Mouse (Mus musculus): ENCODE measurements around the gene Mum1l1. TPM values are rescaled to one million over a fixed set of nuclear protein-coding genes. Genes with fewer than 3 reads are reported as not detected.
"Not testable (repeated sequence)": the region's sequence is repeated elsewhere in the genome, so short reads cannot be mapped to it uniquely, and the experiment has no call there.

Gene Mum1l1
- 7.3 and 10.2 TPM in 2 replicates for polyA plus RNA-seq (2014; fragmentation: Nextera tagmentation; extraction: Ambion mirVana)

DNA sequence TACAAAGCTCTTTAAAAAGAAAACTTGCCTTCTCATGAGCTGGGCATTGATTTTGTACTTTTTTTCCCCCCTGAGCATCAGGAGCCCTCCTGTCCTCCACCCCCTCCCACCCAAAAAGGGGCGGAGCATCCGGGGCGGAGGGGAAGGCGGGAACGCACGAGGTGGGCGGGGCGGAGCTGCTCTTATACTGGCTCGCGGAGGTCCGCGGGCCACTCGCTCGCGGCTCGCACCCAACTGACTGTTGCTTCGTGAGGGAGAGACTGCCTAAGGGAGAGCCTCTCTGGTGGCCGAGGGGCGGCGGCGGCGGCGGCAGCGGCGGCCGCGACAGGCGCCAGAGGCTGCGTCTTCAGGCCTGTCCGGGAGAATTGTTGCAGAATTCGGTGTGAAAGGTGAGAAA is at the start of gene Mum1l1:
TSS of gene Mum1l1 (plus strand) at position 214 of the 397 bp plus-strand sequence.
- peak within 1 kb of the TSS; percentile 40 for H3K4me3 ChIP-seq (replicated peaks; ENCODE audit: low read depth, low read length)
- 20% methylated on average over 30 of the region's 31 CpGs for WGBS
- H3K27ac ChIP-seq (replicated peaks; ENCODE audit: low read depth, low read length) = no peak within 1 kb of the TSS
- ATAC-seq (ENCODE audit: low FRiP score, low TSS enrichment) = peak; percentile 83
- H3K36me3 ChIP-seq (ENCODE audit: control insufficient read depth, insufficient read depth, low read length) = no peaks in the 10 kb centered on the region
- H3K9ac ChIP-seq (replicated peaks; ENCODE audit: low read length) = no peak within 1 kb of the TSS; the same call in 1 of the 2 replicates
- no peaks in the 10 kb centered on the region for H3K4me1 ChIP-seq (ENCODE audit: control insufficient read depth, insufficient read depth, low read length)
- peak within 1 kb of the TSS; percentile 59 for H3K4me2 ChIP-seq (ENCODE audit: low read length)
- peak; percentile 74 for DNase-seq
- no peaks in the 10 kb centered on the region for H3K27me3 ChIP-seq (ENCODE audit: control insufficient read depth, insufficient read depth, low read length)
- no peaks in the 10 kb centered on the region for H3K9me3 ChIP-seq (ENCODE audit: control insufficient read depth, low read length)

DNA sequence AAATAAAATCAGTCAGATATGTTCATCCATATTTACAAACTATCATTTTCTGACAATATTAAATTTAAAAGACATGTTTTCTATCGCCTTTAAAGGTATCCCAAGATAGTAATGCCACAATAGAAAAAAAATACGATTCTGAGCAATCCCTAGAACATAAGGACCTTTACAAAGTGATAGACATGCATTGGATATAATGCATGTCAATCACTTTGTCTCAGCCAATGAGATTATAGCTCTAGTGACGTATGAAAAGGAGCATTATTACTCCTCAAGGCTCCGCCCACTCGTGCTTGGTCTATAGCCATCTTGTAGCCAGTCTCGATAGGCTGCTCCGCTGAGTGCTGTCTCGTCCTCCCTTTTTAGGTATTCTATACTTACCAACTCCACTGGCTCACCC is 30.9 kb upstream of the Mum1l1 start, which contains the start of gene 4933428M09Rik:
TSS of gene 4933428M09Rik (plus strand) at position 301 of the 400 bp plus-strand sequence.
- ATAC-seq (ENCODE audit: low FRiP score, low TSS enrichment) = no peak
- no peaks in the 10 kb centered on the region for H3K27me3 ChIP-seq (ENCODE audit: control insufficient read depth, insufficient read depth, low read length)

DNA sequence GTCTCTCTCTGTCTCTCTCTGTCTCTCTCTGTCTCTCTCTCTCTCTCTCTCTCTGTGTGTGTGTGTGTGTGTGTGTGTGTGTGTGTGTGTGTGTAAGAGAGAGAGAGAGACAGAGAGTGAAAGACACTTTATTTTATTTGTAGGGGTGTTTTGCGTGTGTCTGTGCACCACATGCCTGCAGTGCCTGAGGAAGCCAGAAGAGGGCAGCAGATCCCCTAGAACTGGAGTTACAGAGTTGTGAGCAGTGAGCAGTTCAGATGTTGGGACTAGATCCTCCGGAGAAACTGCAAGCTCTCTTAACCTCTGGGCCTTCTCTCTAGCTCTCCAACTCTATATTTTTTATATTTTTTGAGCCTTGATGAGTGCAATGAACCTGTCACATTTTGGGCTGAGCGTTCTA is 18.3 kb upstream of the Mum1l1 start:
- not testable (repeated sequence) for H3K4me3 ChIP-seq (replicated peaks; ENCODE audit: low read depth, low read length); H3K27ac ChIP-seq (replicated peaks; ENCODE audit: low read depth, low read length); H3K36me3 ChIP-seq (ENCODE audit: control insufficient read depth, insufficient read depth, low read length); H3K4me1 ChIP-seq (ENCODE audit: control insufficient read depth, insufficient read depth, low read length); H3K9ac ChIP-seq (replicated peaks; ENCODE audit: low read length); DNase-seq; ATAC-seq (ENCODE audit: low FRiP score, low TSS enrichment); H3K4me2 ChIP-seq (ENCODE audit: low read length); H3K27me3 ChIP-seq (ENCODE audit: control insufficient read depth, insufficient read depth, low read length); H3K9me3 ChIP-seq (ENCODE audit: control insufficient read depth, low read length)
- WGBS = 88% methylated on average over 3 of the region's 3 CpGs

More for the DNA sequence above, 30.9 kb upstream of the Mum1l1 start, which contains the start of gene 4933428M09Rik:
- WGBS = 91% methylated on average over 8 of the region's 8 CpGs
- no peaks in the 10 kb centered on the region for H3K36me3 ChIP-seq (ENCODE audit: control insufficient read depth, insufficient read depth, low read length)
- no peak within 1 kb of the TSS for H3K4me3 ChIP-seq (replicated peaks; ENCODE audit: low read depth, low read length)
- DNase-seq = no peak
- no peak within 1 kb of the TSS for H3K9ac ChIP-seq (replicated peaks; ENCODE audit: low read length)
- H3K9me3 ChIP-seq (ENCODE audit: control insufficient read depth, low read length) = no peaks in the 10 kb centered on the region
- no peak within 1 kb of the TSS for H3K27ac ChIP-seq (replicated peaks; ENCODE audit: low read depth, low read length)
- H3K4me1 ChIP-seq (ENCODE audit: control insufficient read depth, insufficient read depth, low read length) = no peaks in the 10 kb centered on the region
- H3K4me2 ChIP-seq (ENCODE audit: low read length) = no peak within 1 kb of the TSS

DNA sequence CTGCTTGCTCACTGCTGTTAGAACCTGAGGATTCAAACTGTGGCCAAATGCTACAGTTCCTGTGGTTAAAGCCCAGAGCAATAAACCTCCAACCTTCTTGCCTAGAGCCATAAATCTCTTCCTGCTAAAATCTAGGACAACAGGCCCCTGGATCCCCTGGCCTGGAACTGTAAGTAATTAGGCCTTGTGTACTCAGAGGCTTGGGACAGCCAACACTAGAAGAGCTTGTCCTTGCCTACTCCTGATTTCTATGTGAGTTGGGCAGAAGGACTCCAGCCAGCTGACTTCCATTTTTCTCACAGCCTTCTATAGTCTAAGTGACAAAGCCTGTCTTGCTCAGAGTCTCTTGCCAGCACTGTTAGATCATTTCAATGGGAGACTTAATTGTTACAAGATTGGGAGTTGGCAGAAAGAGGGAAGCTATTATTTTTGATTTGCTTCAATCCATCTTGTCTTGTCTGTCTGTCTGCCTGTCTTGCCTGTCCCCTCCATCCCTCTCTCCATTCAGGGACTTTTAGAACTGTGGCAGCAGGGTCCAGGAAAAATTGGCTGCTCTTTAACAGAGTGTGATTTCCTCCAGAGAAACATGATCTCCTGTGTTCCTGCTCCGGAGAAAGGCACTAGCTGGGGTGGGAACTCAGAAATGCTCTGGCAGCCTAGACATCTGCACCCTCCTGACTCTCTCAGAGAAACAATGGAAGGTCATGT is 15.1 kb upstream of the Mum1l1 start:
- ATAC-seq (ENCODE audit: low FRiP score, low TSS enrichment) = no peak

DNA sequence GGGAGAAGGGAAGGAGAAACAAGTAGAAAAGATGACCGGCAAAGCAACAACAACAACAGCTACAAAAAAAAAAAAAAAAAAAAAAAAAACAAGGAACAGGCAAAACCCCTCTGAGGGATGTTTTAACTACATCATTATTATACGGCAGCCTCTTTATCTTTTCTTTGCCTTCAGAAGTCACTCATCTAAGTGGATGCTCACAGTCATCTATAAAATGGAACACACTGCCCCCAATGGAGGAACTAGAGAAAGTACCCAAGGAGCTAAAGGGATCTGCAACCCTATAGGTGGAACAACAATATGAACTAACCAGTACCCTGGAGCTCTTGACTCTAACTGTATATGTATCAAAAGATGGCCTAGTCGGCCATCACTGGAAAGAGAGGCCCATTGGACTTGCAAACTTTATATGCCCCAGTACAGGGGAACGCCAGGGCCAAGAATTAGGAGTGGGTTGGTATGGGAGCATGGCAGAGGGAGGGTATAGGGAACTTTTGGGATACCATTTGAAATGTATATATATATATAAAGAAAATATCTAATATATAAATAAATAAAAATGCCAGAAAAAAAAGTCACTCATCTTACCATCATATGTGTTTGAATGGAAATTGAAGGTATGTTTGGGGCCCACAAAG is 532 bp upstream of the Mum1l1 start:
- H3K27me3 ChIP-seq (ENCODE audit: control insufficient read depth, insufficient read depth, low read length); DNase-seq; ATAC-seq (ENCODE audit: low FRiP score, low TSS enrichment); H3K27ac ChIP-seq (replicated peaks; ENCODE audit: low read depth, low read length); H3K9me3 ChIP-seq (ENCODE audit: control insufficient read depth, low read length); H3K36me3 ChIP-seq (ENCODE audit: control insufficient read depth, insufficient read depth, low read length); H3K9ac ChIP-seq (replicated peaks; ENCODE audit: low read length); H3K4me1 ChIP-seq (ENCODE audit: control insufficient read depth, insufficient read depth, low read length): not testable (repeated sequence)
- peak overlapping the region; percentile 59 for H3K4me2 ChIP-seq (ENCODE audit: low read length)
- WGBS = 78% methylated on average over 4 of the region's 4 CpGs
- H3K4me3 ChIP-seq (replicated peaks; ENCODE audit: low read depth, low read length) = peak overlapping the region; percentile 40; the same call in 1 of the 2 replicates

More for the DNA sequence above, 15.1 kb upstream of the Mum1l1 start:
- H3K27ac ChIP-seq (replicated peaks; ENCODE audit: low read depth, low read length) = no peak overlapping the region
- H3K36me3 ChIP-seq (ENCODE audit: control insufficient read depth, insufficient read depth, low read length) = no peaks in the 10 kb centered on the region
- H3K4me3 ChIP-seq (replicated peaks; ENCODE audit: low read depth, low read length) = no peak overlapping the region
- 68% methylated on average over 1 of the region's 1 CpGs for WGBS
- H3K4me2 ChIP-seq (ENCODE audit: low read length) = no peak overlapping the region
- no peaks in the 10 kb centered on the region for H3K9me3 ChIP-seq (ENCODE audit: control insufficient read depth, low read length)
- H3K4me1 ChIP-seq (ENCODE audit: control insufficient read depth, insufficient read depth, low read length) = no peaks in the 10 kb centered on the region
- no peak overlapping the region for H3K9ac ChIP-seq (replicated peaks; ENCODE audit: low read length)
- DNase-seq = no peak
- H3K27me3 ChIP-seq (ENCODE audit: control insufficient read depth, insufficient read depth, low read length) = no peaks in the 10 kb centered on the region

DNA sequence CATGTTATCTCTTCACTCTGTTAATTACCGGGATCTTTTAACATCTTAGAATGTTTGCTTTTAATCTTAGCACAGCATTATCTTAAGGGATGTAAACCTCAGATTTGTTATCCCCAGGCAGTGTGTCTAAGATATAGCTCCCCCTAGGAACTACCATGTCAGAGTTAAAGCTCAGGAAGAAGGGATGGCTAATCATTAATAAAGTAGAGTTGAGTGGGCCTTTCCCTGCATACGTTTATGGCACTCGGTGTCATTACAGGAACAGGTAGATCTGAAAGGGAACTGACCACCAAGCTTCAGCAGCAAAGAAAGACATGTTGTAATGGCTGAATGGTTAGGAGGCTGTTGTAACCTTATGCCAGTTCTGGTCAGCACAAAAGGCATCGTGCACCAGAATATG is 4.9 kb downstream of the Mum1l1 start:
- DNase-seq (no peak), ATAC-seq (ENCODE audit: low FRiP score, low TSS enrichment) (no peak)
- 69% methylated on average over 4 of the region's 4 CpGs for WGBS

DNA sequence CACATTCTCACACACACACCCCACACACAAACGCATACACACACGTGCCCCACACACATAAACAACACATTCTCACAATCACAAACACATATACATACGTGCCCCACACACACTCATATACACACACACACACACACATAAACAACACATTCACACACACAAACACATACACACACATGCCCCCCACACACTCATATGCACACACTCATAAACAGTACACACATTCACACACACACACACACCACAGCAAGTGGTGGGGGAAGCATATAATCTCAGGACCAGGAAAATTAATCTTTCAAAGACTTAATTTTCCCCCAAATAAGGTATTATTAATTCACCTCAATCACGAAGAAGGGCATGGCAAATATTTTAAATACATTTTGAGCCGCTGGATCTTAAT is 6.6 kb downstream of the Mum1l1 start:
- no peak for ATAC-seq (ENCODE audit: low FRiP score, low TSS enrichment)
- no peaks in the 10 kb centered on the region for H3K36me3 ChIP-seq (ENCODE audit: control insufficient read depth, insufficient read depth, low read length)
- DNase-seq = no peak

More for the DNA sequence above, 4.9 kb downstream of the Mum1l1 start:
- Histone ChIP-seq H3K27me3 (ENCODE audit: control insufficient read depth, insufficient read depth, low read length) (no peaks in the 10 kb centered on the region), H3K36me3 (ENCODE audit: control insufficient read depth, insufficient read depth, low read length) (no peaks in the 10 kb centered on the region), H3K9ac (replicated peaks; ENCODE audit: low read length) (no peak overlapping the region), H3K4me3 (replicated peaks; ENCODE audit: low read depth, low read length) (no peak overlapping the region), H3K9me3 (ENCODE audit: control insufficient read depth, low read length) (no peaks in the 10 kb centered on the region), H3K27ac (replicated peaks; ENCODE audit: low read depth, low read length) (no peak overlapping the region), H3K4me2 (ENCODE audit: low read length) (no peak overlapping the region), H3K4me1 (ENCODE audit: control insufficient read depth, insufficient read depth, low read length) (0 out of 2 replicates have a peak, but pooled peaks cover 3% of the 10 kb centered on the region)

DNA sequence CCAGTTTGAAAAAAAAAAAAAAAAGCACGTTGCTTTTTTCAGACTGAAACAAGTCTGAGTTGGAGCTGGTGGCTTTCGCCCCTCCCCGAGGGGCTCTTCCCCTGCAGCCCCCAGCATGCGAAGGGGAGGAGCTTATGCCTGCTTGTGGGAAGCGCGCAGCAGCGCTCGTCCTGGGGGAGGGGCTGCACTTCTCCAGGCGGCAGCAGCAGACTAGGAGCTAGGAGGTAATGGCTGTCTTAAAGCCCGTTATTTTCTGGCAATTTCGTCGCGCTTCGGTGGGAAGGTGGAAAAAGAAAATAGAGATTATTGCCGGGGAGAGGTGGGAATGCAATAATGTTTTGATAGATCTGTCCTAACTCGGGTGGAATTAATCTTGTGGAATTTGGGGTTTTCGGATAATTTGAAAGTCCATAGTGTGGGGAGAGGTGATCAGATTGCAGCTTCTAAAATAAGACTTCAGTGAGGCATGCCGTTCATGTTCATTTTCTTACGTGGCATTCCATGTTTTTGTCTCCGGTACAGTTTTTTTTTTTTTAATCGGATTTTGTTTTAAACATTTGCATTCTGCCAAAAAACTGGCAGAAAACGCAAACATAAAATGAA is 7.2 kb downstream of the Mum1l1 start:
- Histone ChIP-seq H3K36me3 (ENCODE audit: control insufficient read depth, insufficient read depth, low read length) (no peaks in the 10 kb centered on the region), H3K4me3 (replicated peaks; ENCODE audit: low read depth, low read length) (peak overlapping the region; percentile 37), H3K27me3 (ENCODE audit: control insufficient read depth, insufficient read depth, low read length) (no peaks in the 10 kb centered on the region), H3K9ac (replicated peaks; ENCODE audit: low read length) (peak overlapping the region; percentile 12; the same call in 1 of the 2 replicates), H3K27ac (replicated peaks; ENCODE audit: low read depth, low read length) (no peak overlapping the region), H3K4me1 (ENCODE audit: control insufficient read depth, insufficient read depth, low read length) (0 out of 2 replicates have a peak, but pooled peaks cover 3% of the 10 kb centered on the region), H3K9me3 (ENCODE audit: control insufficient read depth, low read length) (no peaks in the 10 kb centered on the region), H3K4me2 (ENCODE audit: low read length) (peak overlapping the region; percentile 54)
- DNase-seq (peak; percentile 84), ATAC-seq (ENCODE audit: low FRiP score, low TSS enrichment) (peak; percentile 91)
- 22% methylated on average over 22 of the region's 22 CpGs for WGBS

More for the DNA sequence above, 6.6 kb downstream of the Mum1l1 start:
- Histone ChIP-seq H3K9me3 (ENCODE audit: control insufficient read depth, low read length) (no peaks in the 10 kb centered on the region), H3K4me1 (ENCODE audit: control insufficient read depth, insufficient read depth, low read length) (0 out of 2 replicates have a peak, but pooled peaks cover 3% of the 10 kb centered on the region), H3K27ac (replicated peaks; ENCODE audit: low read depth, low read length) (no peak overlapping the region), H3K27me3 (ENCODE audit: control insufficient read depth, insufficient read depth, low read length) (no peaks in the 10 kb centered on the region), H3K4me3 (replicated peaks; ENCODE audit: low read depth, low read length) (peak overlapping the region; percentile 37), H3K9ac (replicated peaks; ENCODE audit: low read length) (no peak overlapping the region), H3K4me2 (ENCODE audit: low read length) (peak overlapping the region; percentile 54)
- 68% methylated on average over 5 of the region's 5 CpGs for WGBS
